Mouse (Mus musculus) adrenal gland, adult 2 months (tissue): ENCODE results near the gene Slc4a1ap. TPM values are rescaled to one million over a fixed set of nuclear protein-coding genes. Genes with fewer than 3 reads are reported as not detected.

Source experiments
- polyA plus RNA-seq: library from polyadenylated mRNA; depleted of rRNA; stranded (reverse); fragments of >200 nt; gene quantifications from 2 replicates; pipeline ENCODE4 v1.2.3, GENCODE M21; 2012; rRNA removed
- total RNA-seq, 2 experiments: library from RNA; stranded (reverse); gene quantifications; 2 replicates each; pipeline ENCODE4 v1.2.3; 2021

Slc4a1ap gene
- total and polyA plus RNA-seq, 3 experiments = 13.9 to 31.2 (median 27.9) TPM

Other genes with a start within 250 kb of the Slc4a1ap start
- 10 to 100 TPM; 28.9 to 38.1 TPM for gene Ift172, start 235.9 kb upstream of the Slc4a1ap start, total RNA-seq
- gene Ift172, start 235.9 kb upstream of the Slc4a1ap start, polyA plus RNA-seq = 29.5 and 30.1 TPM in 2 replicates
- 10 to 100 TPM; 11.1 to 20.8 TPM for gene Fndc4, start 230.9 kb upstream of the Slc4a1ap start, total RNA-seq
- gene Fndc4, start 230.9 kb upstream of the Slc4a1ap start, polyA plus RNA-seq = 25.0 and 28.6 TPM in 2 replicates
- gene Gckr, start 229.6 kb upstream of the Slc4a1ap start, total RNA-seq = under 1 TPM in 1 of 2 experiments, not detected in 1; 0.61 TPM
- 0.13 and 0.20 TPM in 2 replicates for gene Gckr, start 229.6 kb upstream of the Slc4a1ap start, polyA plus RNA-seq
- 10 to 100 TPM; 14.2 to 22.2 TPM for gene Zfp512, start 74.6 kb upstream of the Slc4a1ap start, total RNA-seq
- gene Zfp512, start 74.6 kb upstream of the Slc4a1ap start, polyA plus RNA-seq = 4.9 and 5.1 TPM in 2 replicates
- gene 4930548H24Rik, start 41.3 kb upstream of the Slc4a1ap start, total RNA-seq = under 1 TPM in 1 of 2 experiments, not detected in 1; 0.14 TPM
- gene 4930548H24Rik, start 41.3 kb upstream of the Slc4a1ap start, polyA plus RNA-seq = not detected in 2 replicates
- gene Gpn1, start 32.3 kb upstream of the Slc4a1ap start, total RNA-seq = 10 to 100 TPM; 28.6 to 36.3 TPM
- gene Gpn1, start 32.3 kb upstream of the Slc4a1ap start, polyA plus RNA-seq = 38.4 and 48.8 TPM in 2 replicates
- 10 to 100 TPM; 15.7 to 20.1 TPM for gene Supt7l, start 812 bp downstream of the Slc4a1ap start, total RNA-seq
- 11.7 and 13.0 TPM in 2 replicates for gene Supt7l, start 812 bp downstream of the Slc4a1ap start, polyA plus RNA-seq
- gene Mrpl33, start 69.9 kb downstream of the Slc4a1ap start, total RNA-seq = 100 to 1,000 TPM; 294 to 325 TPM
- gene Mrpl33, start 69.9 kb downstream of the Slc4a1ap start, polyA plus RNA-seq = 21.1 and 31.6 TPM in 2 replicates
- gene Rbks, start 170.6 kb downstream of the Slc4a1ap start, total RNA-seq = 10 to 100 TPM; 10.3 to 15.5 TPM
- gene Rbks, start 170.6 kb downstream of the Slc4a1ap start, polyA plus RNA-seq = 2.2 and 5.0 TPM in 2 replicates
- 100 to 1,000 TPM in 1 of 2 experiments, 10 to 100 TPM in 1; 90.5 to 177 TPM for gene Babam2, start 170.7 kb downstream of the Slc4a1ap start, total RNA-seq
- 63.4 and 88.1 TPM in 2 replicates for gene Babam2, start 170.7 kb downstream of the Slc4a1ap start, polyA plus RNA-seq